Mouse (Mus musculus) heart, embryonic 16.5 days (tissue): ENCODE data around the gene Npc1l1. TPM values are rescaled to one million over a fixed set of nuclear protein-coding genes. Genes with fewer than 3 reads are reported as not detected.
A peak's percentile ranks its signal among the peaks of the same experiment; 100 is the strongest.

Experiments used
- ATAC-seq: fragments of 200-750 bp; cut with Nextera tagmentation; replicated peaks from 2 replicates; pipeline ENCODE4 v1.8.0; 2017; ENCODE audit warnings: moderate number of reproducible peaks; ENCODE audit not compliant: insufficient read depth, low FRiP score; ENCODE audit errors: extremely low read depth
- H3K27ac ChIP-seq: fragments of 300-500 bp; sonication (generic); 2 replicates; pipeline ENCODE4 v1.5.1; 2014; ENCODE audit warnings: mild to moderate bottlenecking, low read length, control low read depth, moderate library complexity
- H3K27me3 ChIP-seq: fragments of 300-500 bp; sonication (generic); 2 replicates; pipeline ENCODE4 v1.6.1; 2014; ENCODE audit warnings: low read length, mixed read lengths; ENCODE audit not compliant: control insufficient read depth, insufficient read depth
- H3K36me3 ChIP-seq: fragments of 300-500 bp; sonication (generic); 2 replicates; pipeline ENCODE4 v1.6.1; 2014; ENCODE audit not compliant: control insufficient read depth, insufficient read depth
- H3K4me1 ChIP-seq: fragments of 300-500 bp; sonication (generic); 2 replicates; pipeline ENCODE4 v1.6.1; 2014; ENCODE audit warnings: low read length, mixed read lengths; ENCODE audit not compliant: control insufficient read depth, insufficient read depth
- H3K4me2 ChIP-seq: fragments of 300-500 bp; sonication (generic); 2 replicates; pipeline ENCODE4 v1.6.1; 2014; ENCODE audit warnings: low read depth, mild to moderate bottlenecking, control low read depth, low read length
- H3K4me3 ChIP-seq: fragments of 300-500 bp; sonication (generic); 2 replicates; pipeline ENCODE4 v1.5.1; 2014; ENCODE audit warnings: mild to moderate bottlenecking, control low read depth, low read length
- H3K9ac ChIP-seq: fragments of 300-500 bp; sonication (generic); 2 replicates; pipeline ENCODE4 v1.6.1; 2014; ENCODE audit warnings: low read length, control low read depth
- H3K9me3 ChIP-seq: fragments of 300-500 bp; sonication (generic); replicated peaks from 2 replicates; pipeline ENCODE4 v1.6.1; 2016; ENCODE audit warnings: low read length; ENCODE audit not compliant: control insufficient read depth
- WGBS: fragments of 180-500 bp; shearing (Covaris S2); extraction: QIAGEN DNeasy Blood & Tissue Kit; methylation state at CpG from one replicate; pipeline ENCODE4 v1.1.7; 2014; 5-methylcytosine and 5-hydroxymethylcytosine counted together
- polyA plus RNA-seq: library from polyadenylated mRNA; unstranded; fragments of >200 nt; fragmentation: Nextera tagmentation; extraction: Ambion mirVana; gene quantifications from 2 replicates; pipeline ENCODE4 v1.2.1, GENCODE M21; 2015

Npc1l1 gene
- polyA plus RNA-seq, 1 experiment from 2014 or later, result 0.34 TPM

- Histone ChIP-seq H3K27ac (no peak overlapping the region), H3K4me1 (peaks cover 9% of the 10 kb centered on the region; the same call in 1 of the 2 replicates), H3K4me3 (no peak overlapping the region), H3K9me3 (no peaks in the 10 kb centered on the region), H3K4me2 (peak overlapping the region; percentile 99), H3K36me3 (no peaks in the 10 kb centered on the region), H3K9ac (no peak overlapping the region), H3K27me3 (no peaks in the 10 kb centered on the region)
- no peak for ATAC-seq
- 77% methylated on average over 4 of the region's 4 CpGs for WGBS
These were observed 31.5 kb downstream of the Npc1l1 start for GRCm38 (mm10) chr11:6198449-6198848.

- Histone ChIP-seq H3K36me3 (peaks cover 3% of the 10 kb centered on the region; the same call in 1 of the 2 replicates), H3K27me3 (no peaks in the 10 kb centered on the region), H3K27ac (no peak overlapping the region), H3K4me1 (peaks cover 9% of the 10 kb centered on the region; the same call in 1 of the 2 replicates), H3K4me3 (no peak overlapping the region), H3K4me2 (no peak overlapping the region), H3K9me3 (no peaks in the 10 kb centered on the region), H3K9ac (no peak overlapping the region)
- WGBS, result 81% methylated on average over 8 of the region's 8 CpGs
- no peak for ATAC-seq
These were observed 33.2 kb downstream of the Npc1l1 start for GRCm38 (mm10) chr11:6196780-6197179.

DNA sequence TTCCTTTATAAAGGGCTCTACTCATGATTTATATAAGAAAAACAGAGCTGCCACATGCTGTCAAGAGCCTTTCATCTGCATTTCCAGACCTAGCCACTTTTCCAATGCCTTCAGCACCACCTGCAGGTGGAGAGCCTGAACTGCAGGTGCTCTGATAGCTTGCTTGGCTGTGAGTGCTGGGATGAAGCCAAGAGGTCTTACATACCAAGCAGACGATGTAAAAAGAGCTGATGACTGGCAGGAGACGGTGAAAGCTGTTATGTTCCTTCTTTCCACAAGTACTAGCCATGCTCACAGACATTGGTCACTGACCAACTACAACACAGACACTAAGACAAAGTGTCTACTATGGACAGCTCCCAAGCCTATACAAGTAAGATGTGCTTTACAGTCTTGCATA, 42.1 kb downstream of the Npc1l1 start:
- peak overlapping the region; percentile 19 for H3K27ac ChIP-seq

DNA sequence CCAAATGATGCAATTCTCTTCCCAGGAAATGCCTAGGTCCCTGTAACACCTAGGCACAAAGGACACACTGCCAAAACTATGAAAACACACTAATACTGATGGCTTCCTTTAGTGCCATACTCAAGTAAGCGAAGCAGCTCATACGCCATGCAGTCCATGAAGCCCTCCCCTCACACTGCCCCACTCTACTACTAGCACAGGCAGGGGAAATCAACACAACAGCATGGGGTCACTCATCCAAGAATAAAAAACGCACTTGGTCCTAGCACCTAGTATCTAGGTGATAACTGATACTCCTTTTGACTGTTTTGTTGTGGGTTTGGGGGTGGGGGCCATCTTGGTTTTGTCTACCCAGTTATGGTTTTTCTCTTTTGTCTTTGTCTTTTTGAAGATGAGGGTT, 42.5 kb downstream of the Npc1l1 start:
- Histone ChIP-seq H3K4me2 (no peak overlapping the region), H3K4me1 (peaks cover 15% of the 10 kb centered on the region), H3K4me3 (no peak overlapping the region), H3K9me3 (no peaks in the 10 kb centered on the region), H3K27ac (no peak overlapping the region), H3K27me3 (no peaks in the 10 kb centered on the region), H3K36me3 (peaks cover 3% of the 10 kb centered on the region; the same call in 1 of the 2 replicates), H3K9ac (no peak overlapping the region)
- WGBS, result 78% methylated on average over 3 of the region's 3 CpGs
- no peak for ATAC-seq

More for the DNA sequence above, 42.1 kb downstream of the Npc1l1 start:
- Histone ChIP-seq H3K9me3 (no peaks in the 10 kb centered on the region), H3K27me3 (no peaks in the 10 kb centered on the region), H3K9ac (no peak overlapping the region), H3K4me2 (no peak overlapping the region), H3K4me3 (no peak overlapping the region), H3K36me3 (peaks cover 3% of the 10 kb centered on the region; the same call in 1 of the 2 replicates), H3K4me1 (peaks cover 15% of the 10 kb centered on the region)
- peak; percentile 77 for ATAC-seq
- WGBS, result 3% methylated on average over 2 of the region's 2 CpGs

DNA sequence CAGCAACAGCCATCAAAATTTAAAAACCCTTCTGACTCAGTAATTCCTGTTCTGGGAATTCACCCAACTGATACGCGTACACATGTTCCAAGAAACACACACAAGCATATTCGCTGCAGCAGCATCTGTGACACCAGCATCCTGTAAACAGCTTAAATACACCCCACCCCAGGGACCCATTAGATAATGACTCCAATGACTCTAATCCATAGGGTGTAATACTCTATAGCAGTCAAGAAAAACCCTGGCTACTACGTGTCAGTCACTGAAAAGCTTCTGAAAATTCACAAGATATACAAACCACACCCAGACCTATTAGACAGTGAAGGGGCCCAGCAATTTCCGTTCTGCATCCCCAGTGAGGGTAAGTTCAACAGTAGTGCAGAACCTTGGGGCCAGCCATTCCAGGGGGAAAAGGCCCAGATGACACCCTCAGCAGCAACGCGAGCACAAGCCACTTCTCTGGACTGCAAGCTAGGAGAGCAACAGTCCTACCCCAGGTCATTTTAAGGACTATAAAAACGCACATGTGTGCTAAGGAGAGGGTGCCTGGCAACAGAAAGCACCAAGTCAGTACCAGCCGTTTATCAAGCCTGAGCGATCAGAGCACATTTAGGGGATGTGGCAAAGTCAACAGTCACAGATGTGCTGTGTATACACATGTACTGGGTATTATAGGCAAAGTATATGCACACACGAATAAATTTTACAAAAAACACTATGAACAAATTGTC, 45.6 kb downstream of the Npc1l1 start:
- peaks cover 21% of the 10 kb centered on the region for H3K4me1 ChIP-seq
- H3K9me3 ChIP-seq, result no peaks in the 10 kb centered on the region
- H3K27me3 ChIP-seq, result no peaks in the 10 kb centered on the region
- ATAC-seq, result no peak
- H3K27ac ChIP-seq, result peak overlapping the region; percentile 40; the same call in 1 of the 2 replicates
- no peak overlapping the region for H3K4me3 ChIP-seq
- no peak overlapping the region for H3K9ac ChIP-seq
- H3K36me3 ChIP-seq, result no peaks in the 10 kb centered on the region
- H3K4me2 ChIP-seq, result no peak overlapping the region
- WGBS, result 57% methylated on average over 11 of the region's 11 CpGs

DNA sequence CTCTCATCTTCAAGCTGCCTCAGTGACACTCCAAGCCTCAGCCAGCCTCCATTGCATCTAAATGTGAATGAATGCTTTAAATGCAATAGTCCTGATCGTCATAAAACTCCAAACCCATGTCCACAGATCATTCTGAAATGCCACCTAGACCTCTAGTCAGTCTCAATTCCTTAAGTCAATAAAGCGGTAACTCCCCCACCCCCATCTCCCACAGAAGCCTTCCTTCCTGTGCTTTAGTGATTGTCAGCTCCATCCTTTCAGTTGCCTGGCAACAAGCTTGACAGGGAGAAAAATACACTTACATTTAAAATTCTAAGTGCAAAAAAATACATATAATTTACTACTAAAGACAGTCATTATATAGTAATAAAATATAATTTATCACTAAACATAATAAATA, 46.7 kb downstream of the Npc1l1 start:
- Histone ChIP-seq H3K27me3 (no peaks in the 10 kb centered on the region), H3K4me3 (no peak overlapping the region), H3K36me3 (no peaks in the 10 kb centered on the region), H3K9ac (no peak overlapping the region), H3K9me3 (no peaks in the 10 kb centered on the region), H3K27ac (no peak overlapping the region), H3K4me1 (peaks cover 28% of the 10 kb centered on the region), H3K4me2 (no peak overlapping the region)
- 67% methylated on average over 2 of the region's 2 CpGs for WGBS
- no peak for ATAC-seq

GRCm38 (mm10) chr11:6180811-6181399, 49.0 kb downstream of the Npc1l1 start:
- Histone ChIP-seq H3K4me1 (peaks cover 31% of the 10 kb centered on the region), H3K27me3 (no peaks in the 10 kb centered on the region), H3K4me3 (no peak overlapping the region), H3K4me2 (no peak overlapping the region), H3K27ac (no peak overlapping the region), H3K9ac (no peak overlapping the region), H3K36me3 (no peaks in the 10 kb centered on the region), H3K9me3 (no peaks in the 10 kb centered on the region)
- ATAC-seq, result no peak
- 64% methylated on average over 6 of the region's 6 CpGs for WGBS

GRCm38 (mm10) chr11:6179194-6179593, 50.7 kb downstream of the Npc1l1 start:
- no peaks in the 10 kb centered on the region for H3K9me3 ChIP-seq
- no peak overlapping the region for H3K4me3 ChIP-seq
- H3K27me3 ChIP-seq, result no peaks in the 10 kb centered on the region
- WGBS, result 31% methylated on average over 8 of the region's 8 CpGs
- peak overlapping the region; percentile 17; the same call in 1 of the 2 replicates for H3K4me2 ChIP-seq
- H3K4me1 ChIP-seq, result peaks cover 43% of the 10 kb centered on the region
- H3K36me3 ChIP-seq, result no peaks in the 10 kb centered on the region
- peak overlapping the region; percentile 61 for H3K27ac ChIP-seq
- no peak for ATAC-seq
- H3K9ac ChIP-seq, result 0 out of 2 replicates have a peak overlapping the region, but pooled peaks have one; percentile 1

DNA sequence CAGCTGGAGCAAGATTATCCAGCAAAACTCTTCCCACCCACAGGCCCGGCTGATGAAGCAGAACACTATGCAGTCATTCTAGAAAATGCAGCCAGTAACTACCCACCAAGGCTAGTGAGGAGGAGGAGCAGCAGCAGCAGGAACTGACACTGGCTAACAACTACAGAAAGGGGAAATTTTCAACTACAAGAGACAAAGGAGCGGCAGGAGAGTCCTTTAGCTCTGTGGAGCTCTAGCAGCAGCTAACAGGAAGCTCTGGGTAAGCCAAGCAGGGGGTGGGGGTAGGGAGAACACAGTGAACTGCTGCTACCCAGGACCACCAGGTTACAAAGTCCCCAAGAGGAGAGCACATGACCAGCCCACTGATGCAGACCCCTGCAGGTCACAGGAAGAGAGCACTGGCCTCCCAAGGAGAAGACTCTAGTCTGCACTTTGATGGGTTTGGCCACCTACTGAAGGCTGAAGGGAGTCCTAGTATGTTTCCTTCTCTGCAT, 51.2 kb downstream of the Npc1l1 start:
- no peaks in the 10 kb centered on the region for H3K27me3 ChIP-seq
- peaks cover 44% of the 10 kb centered on the region for H3K4me1 ChIP-seq
- peak overlapping the region; percentile 61 for H3K27ac ChIP-seq
- ATAC-seq, result no peak; the same call in 1 of the 2 replicates
- H3K4me2 ChIP-seq, result peak overlapping the region; percentile 17; the same call in 1 of the 2 replicates
- H3K9ac ChIP-seq, result 0 out of 2 replicates have a peak overlapping the region, but pooled peaks have one; percentile 1
- 22% methylated on average over 2 of the region's 2 CpGs for WGBS
- H3K9me3 ChIP-seq, result no peaks in the 10 kb centered on the region
- H3K4me3 ChIP-seq, result no peak overlapping the region
- H3K36me3 ChIP-seq, result no peaks in the 10 kb centered on the region
